Mouse (Mus musculus) megakaryocyte, adult 5-6 weeks (primary cell): ENCODE measurements at regions not wholly inside any gene's neighbourhood (a gene's known extent, or its start where the extent isn't known, plus 50 kb on each side); places are given as distances from the start of the nearest gene placed in this dataset.

Source experiments
- ATAC-seq: 2 replicates; pipeline ENCODE4 v1.8.0; 2016; ENCODE audit warnings: mild to moderate bottlenecking, inconsistent platforms; ENCODE audit not compliant: poor library complexity, severe bottlenecking

DNA sequence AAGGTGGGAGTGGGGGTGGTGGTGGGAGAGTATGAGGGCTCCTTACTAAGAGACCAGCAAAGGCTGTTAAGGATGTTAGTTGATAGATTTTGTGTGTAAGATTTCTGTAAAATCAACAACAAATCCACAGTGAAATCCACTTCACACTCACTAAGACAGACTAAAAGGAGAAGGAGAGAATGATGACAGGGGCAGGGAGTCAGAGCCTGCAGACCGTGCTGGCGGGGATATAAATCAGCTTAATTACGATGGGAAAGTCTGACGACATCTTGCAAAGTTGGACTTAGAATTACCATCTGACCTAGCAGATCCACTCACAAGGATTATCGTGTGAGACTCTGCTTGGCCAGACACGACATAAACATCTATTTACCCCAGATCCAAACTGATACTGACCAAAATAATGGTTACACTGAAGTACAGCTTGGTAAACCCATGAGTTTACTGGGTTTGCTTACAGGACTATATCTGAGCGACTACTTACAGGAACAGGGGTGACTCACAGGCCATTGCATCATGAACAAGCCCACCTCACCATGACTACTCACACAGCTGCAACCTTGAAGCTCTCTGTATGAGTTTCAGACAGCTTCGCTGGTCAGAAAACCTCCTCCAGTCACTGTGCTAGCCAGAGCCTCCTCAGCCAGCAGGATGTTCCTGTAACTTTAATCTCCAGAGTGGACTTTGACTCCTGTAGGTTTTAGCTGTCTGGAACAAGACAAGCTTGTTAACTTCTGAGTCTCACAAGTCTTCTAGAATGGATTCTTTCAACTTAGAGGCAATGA, 50.5 kb upstream of the Ednra start:
- ATAC-seq = no peak

DNA sequence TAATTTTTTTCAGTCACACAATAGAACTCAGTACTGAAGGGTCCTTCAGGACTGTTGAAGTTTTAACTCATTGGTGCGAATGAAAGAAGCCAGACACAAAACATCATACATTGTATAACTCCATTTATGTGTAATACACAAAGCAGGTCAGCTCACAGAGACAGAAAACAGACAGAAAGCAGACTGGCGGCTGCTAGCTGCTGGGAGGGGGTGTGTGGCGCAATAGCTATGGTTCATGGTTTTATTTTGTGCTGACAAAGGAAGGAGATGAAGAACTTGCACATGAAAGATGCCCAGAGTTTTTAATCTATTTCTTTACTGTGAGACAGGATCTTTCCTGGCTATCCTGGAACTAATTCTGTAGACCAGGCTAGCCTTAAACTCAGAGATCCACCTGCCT, 51.3 kb upstream of the Ednra start:
- ATAC-seq = no peak

GRCm38 (mm10) chr8:77777597-77777996, 53.3 kb upstream of the Ednra start:
- no peak for ATAC-seq

- ATAC-seq = no peak
Measured at GRCm38 (mm10) chr8:77785676-77786255, 61.5 kb upstream of the Ednra start.

- ATAC-seq = no peak
Measured at GRCm38 (mm10) chr8:77794911-77795310, 70.6 kb upstream of the Ednra start.

DNA sequence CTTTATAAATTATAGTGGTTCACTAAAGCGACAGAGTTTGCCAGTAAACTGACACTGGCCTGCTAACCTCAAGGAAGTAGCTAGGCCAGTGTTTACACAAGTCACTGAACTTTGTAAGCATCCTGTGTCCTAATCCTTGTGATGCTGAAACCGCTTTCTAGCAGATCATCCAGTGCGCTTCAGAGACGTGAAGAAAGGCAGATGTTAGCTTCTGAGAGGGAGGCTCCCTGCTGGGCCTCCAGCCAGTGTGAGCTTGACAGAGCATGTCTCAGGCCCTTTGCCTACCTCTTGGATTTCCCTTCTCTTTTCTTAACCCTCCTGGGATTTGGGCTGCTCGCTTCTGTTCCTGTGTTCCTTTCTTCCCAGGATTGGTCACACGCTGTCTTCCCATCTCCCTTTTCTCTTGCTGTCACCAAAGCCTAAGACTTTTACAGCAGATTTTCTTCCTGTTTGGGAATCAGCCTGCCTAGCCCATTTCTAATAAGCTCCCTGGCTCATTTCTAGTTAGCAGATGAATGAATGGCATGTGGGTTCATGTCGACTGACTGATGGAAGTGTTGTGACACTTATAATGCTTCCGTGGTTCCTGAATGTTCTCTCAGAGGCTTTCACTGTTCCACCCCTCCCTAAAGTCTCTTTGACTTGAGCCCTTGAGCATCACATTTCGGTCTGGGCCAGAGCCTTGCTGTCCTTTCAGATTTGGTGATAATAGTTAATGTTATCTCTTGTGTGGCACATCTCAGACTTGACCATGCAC, 79.1 kb upstream of the Ednra start:
- ATAC-seq = peak; percentile 96

DNA sequence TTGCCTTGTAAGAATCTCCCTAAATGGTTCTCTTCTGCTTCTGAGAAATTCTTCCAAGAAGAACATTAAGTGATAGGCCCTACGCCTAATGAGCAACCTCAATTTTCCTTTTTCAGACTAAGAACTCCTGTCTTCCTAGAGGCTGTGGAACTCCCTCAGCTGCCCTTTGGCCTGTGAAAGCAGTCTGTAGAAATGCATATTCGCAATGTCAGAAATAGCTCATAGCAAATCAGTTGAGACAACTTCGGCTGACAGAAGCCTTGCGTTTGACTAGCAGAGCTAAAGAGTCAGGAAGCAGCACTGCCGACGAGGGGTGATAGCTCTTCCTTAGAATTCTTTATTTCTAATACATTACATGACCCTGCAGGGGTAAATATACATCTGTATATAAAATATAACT, 80.3 kb upstream of the Ednra start:
- no peak for ATAC-seq

DNA sequence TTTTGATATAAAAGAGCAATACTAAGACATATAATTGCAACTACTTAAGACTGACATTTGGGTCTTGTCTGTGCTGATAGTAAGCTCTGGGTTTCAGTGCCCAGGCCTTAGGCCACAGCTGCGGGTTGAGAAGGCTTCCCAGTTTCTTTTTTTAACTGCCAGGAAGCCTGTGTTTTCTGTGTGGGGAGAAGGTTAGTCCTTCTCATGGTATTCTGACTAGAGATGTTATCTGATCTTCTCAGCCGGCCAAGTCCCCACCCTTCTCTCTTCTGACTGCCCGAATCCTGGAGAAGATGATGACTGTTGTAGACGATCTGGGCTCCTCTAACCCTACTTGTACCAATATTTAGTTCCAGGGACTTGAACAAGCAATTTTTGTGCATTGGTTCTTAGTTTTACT, 80.7 kb upstream of the Ednra start:
- ATAC-seq = no peak

GRCm38 (mm10) chr8:77805657-77806056, 81.4 kb upstream of the Ednra start:
- no peak for ATAC-seq

DNA sequence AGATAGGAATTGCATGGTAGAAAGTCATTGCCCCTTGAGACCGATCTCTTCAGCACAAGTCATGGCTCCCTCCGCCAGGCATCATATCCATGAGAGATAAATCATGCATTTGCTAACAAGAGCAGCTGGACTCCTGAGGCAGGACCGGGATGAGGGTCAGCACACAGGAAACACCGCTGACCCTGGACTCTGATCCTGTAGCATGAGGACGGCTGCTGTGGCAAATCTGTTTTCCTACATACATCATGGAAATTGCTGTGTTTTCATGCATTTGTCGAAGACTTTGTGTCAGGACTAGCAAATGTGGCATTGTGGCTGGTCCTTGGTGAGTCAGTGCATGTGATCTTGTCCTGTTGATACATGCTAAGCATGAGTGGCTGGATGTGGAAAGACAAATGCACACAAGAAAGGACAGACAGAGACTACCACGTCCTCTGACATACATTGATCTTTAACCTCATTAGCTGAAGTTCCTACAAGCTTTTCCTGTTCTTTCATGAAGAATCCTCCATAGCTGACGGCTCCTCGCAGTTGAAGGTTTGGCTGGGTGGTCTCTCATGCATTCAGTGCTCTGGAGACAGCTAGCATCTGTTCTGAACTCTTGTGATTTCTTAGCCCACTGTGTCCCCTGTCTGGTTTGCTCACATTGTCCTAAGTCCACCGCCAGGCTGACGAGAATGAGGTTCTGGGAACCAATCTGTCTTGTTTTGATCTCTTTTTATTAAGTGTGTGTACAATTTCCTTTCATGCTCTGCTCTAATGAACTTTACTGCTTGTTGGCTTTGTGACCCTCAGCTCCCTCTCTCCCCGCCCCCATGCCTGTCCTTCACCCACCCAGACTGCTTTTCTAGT, 90.8 kb upstream of the Ednra start:
- no peak for ATAC-seq

- ATAC-seq = no peak
Measured at GRCm38 (mm10) chr8:77815648-77815971, 91.3 kb upstream of the Ednra start.

DNA sequence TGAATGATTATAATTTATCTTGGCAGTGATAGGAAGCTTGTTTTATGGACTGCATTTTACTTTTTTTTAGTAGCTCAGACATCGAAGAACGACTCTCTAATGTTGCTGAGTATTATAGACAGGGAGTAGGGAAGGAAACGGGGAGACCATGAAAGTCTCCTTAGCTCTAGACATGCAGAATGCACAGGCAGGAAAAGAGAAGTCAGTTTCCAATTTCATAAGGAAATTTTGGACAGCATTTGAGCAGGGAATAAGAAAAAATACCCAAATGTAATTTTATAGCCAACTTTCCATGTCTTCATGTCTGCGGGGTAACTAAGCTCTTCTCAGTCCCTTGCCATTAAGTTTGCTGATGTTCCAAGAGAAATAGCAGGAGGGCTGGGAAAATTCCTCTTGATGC, 92.0 kb upstream of the Ednra start:
- no peak for ATAC-seq

DNA sequence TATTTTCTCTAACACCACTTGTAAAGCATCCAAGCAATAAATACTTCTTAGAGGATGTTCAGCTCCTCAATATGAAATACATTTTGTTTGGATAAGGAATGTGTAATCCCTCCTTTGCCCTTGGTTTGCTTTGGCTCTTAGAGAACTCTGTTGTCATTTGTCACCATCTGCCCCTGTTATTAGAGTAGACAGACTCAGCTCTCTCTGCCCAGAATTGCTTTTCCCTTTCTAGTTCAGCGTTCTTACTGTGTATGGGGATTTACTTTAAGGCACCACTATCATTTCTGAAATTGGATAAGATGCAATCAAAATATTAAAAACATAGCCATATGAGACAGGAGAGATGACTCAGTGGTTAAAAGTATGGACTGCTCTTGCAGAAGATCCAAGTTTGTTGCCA, 101.5 kb upstream of the Ednra start:
- no peak for ATAC-seq

DNA sequence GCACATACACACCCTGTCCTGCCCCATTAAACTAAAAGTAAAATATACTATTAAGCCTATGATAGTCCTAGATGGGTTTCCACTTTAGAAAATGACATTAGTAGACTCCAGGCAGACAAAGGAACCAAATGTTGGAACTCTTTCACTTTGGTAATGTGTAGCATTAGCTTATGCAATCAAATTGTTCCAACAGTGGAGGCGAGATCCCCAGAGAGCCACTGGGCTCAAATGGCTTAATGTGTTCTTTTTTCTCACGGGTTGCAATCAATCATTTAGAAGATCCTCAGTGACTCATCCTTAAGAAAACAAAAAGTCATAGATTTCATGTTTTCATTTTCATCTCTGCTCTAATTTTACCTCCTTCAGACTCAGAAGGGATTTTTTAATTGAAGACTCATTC, 102.0 kb upstream of the Ednra start:
- ATAC-seq = no peak

DNA sequence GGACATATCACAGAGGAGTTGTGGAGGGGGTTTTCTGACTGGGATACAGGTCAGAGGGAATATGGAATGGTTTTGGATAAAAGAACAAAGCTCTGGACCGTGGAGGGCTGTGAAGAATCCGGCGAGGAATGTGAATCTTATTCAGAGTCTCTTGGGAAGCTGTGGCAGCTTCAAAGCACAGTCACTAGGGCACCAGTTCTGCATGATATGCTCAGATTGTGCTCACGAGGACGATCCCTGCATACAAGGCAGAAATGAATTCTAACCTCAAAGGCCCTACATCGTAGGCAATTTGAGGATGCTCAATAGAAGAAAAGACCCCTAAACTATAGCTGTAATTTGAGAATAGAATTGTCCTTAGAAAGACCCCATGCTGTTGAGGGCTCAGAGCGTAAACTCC, 103.8 kb upstream of the Ednra start:
- ATAC-seq = no peak

DNA sequence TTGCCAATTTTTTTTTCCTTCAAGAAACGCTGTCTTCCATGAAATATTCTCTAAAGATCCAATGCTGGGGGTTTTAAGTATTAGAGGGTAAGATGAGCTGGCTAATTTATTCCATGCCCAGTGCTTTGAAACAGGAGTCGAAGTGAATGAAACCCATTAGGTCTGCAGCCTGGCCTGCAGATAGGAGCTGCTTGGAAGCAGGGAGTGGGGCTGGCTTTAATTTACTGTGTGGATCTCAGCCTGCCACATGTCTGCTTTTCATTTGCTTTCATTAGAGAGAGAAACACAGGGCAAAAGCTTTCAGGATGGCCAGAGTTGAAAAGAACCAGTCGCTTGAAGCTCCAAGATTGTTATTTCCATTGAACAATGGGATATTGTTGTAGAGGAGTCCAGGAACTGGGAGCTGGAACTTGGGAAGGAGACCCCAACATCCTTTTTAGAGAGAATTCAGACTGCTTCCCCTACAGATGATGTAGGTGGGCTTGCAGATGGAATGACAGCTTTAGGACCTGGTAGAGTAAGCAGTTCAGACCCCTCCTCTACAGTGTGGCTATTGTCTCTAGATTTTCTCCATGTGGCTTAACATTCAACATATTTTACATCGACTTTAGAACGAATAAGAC, 105.0 kb upstream of the Ednra start:
- ATAC-seq = no peak

- no peak for ATAC-seq
Measured at GRCm38 (mm10) chr8:77829764-77830163, 105.5 kb upstream of the Ednra start.

GRCm38 (mm10) chr8:77834283-77834682, 110.0 kb upstream of the Ednra start:
- ATAC-seq = no peak

DNA sequence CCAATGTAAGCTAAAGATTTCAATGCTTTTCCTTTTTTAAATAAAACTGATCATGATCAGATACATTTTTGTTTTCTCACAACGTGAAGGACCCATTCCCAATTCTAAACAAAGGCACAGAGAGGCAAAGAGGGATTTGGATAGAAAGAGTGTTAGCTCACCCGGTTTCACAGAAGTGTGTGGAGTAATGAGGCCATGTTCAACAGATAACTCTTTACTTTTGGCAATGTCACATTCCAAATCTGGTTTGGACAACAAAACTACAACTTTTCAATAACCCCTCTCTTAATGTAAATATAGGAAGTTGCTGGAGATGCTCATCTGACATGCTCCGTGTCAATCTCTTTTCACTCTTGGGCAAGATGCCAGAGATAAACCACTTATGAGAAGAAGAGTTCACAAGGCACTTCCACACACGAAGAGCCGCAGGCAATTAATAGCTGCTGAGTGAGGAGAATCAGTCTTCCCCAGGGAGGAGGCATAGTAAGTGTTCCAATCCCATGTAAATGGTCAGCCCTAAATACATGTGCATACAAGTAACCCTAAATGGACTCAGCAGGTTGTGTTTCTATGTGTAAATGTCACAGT, 112.7 kb upstream of the Ednra start:
- no peak for ATAC-seq

GRCm38 (mm10) chr8:77842392-77843139, 118.3 kb upstream of the Ednra start:
- no peak for ATAC-seq
